Mouse (Mus musculus): ENCODE measurements around the gene Vgll4. TPM values are rescaled to one million over a fixed set of nuclear protein-coding genes. Genes with fewer than 3 reads are reported as not detected.

Vgll4 gene
- polyA plus RNA-seq, 1 experiment from 2014 or later, result 10.0 TPM

DNA sequence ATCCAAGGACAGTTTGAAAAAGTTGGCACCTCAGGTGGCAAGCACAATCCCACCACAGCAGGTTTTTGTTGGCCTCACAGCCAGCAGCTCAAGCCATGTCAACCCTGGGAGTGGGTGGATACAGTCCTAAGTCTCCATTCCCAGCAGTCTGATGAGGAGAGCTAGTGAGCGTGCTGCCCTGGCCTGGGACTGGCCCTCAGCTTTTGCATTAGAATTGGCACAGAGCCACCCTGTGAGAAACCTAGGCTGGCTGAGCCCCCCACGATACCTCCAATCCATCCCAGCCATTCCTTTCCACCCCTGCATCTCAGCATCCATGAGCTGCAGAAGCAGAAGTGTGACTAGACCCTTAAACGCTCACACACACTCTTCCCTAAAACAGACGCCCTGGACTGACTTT, 67.9 kb downstream of the Vgll4 start:
- H3K4me2 ChIP-seq (ENCODE audit: low read depth, low read length), result peak overlapping the region; percentile 50; the same call in 1 of the 2 replicates
- peaks cover 55% of the 10 kb centered on the region for H3K4me1 ChIP-seq (ENCODE audit: control insufficient read depth, low read depth, low read length)
- H3K4me3 ChIP-seq (ENCODE audit: low read depth, low read length), result no peak overlapping the region
- 27% methylated on average over 4 of the region's 4 CpGs for whole genome bisulfite sequencing (ENCODE audit: insufficient replicate concordance)
- peak; percentile 47; the same call in 1 of the 2 replicates for ATAC-seq (ENCODE audit: low read depth)
- H3K9ac ChIP-seq (ENCODE audit: low read depth, low read length), result peak overlapping the region; percentile 24
- no peaks in the 10 kb centered on the region for H3K36me3 ChIP-seq (ENCODE audit: control insufficient read depth, insufficient read depth)
- no peaks in the 10 kb centered on the region for H3K27me3 ChIP-seq (ENCODE audit: control insufficient read depth, insufficient read depth, low read depth, low read length)
- no peaks in the 10 kb centered on the region for H3K9me3 ChIP-seq (replicated peaks; ENCODE audit: control insufficient read depth, low read length)
- peak overlapping the region; percentile 82 for H3K27ac ChIP-seq (ENCODE audit: low read length)

DNA sequence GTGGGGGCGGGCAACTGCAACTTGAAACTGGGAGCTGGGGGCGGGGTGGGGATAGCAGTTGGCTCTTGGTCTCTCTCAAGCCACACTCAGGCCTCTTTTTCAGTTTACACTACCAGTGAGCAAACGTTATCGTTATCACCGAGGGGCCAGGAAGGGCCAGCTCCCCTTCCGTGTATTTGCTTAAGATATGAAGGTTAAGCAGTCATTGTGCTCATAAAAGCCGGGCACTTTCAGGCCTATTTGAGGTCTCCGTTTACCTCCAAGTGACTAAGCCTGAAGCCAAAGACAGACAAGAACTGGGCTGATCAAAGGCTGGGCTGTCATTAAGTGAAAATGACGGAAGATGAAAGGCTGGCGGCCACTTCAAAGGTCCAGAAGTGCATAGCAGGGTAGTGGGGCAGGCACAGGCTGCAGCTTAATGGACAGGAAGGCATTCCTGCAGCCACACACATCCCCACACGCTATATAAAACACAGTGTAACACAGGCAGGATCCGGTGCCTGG, 68.4 kb downstream of the Vgll4 start:
- no peaks in the 10 kb centered on the region for H3K9me3 ChIP-seq (replicated peaks; ENCODE audit: control insufficient read depth, low read length)
- peak overlapping the region; percentile 50 for H3K4me2 ChIP-seq (ENCODE audit: low read depth, low read length)
- H3K9ac ChIP-seq (ENCODE audit: low read depth, low read length), result peak overlapping the region; percentile 24
- ATAC-seq (ENCODE audit: low read depth), result peak; percentile 89
- peak overlapping the region; percentile 82 for H3K27ac ChIP-seq (ENCODE audit: low read length)
- H3K4me1 ChIP-seq (ENCODE audit: control insufficient read depth, low read depth, low read length), result peaks cover 55% of the 10 kb centered on the region
- whole genome bisulfite sequencing (ENCODE audit: insufficient replicate concordance), result 9% methylated on average over 12 of the region's 12 CpGs
- no peaks in the 10 kb centered on the region for H3K27me3 ChIP-seq (ENCODE audit: control insufficient read depth, insufficient read depth, low read depth, low read length)
- no peaks in the 10 kb centered on the region for H3K36me3 ChIP-seq (ENCODE audit: control insufficient read depth, insufficient read depth)
- H3K4me3 ChIP-seq (ENCODE audit: low read depth, low read length), result peak overlapping the region; percentile 11

GRCm38 (mm10) chr6:114900194-114900593, 69.6 kb downstream of the Vgll4 start:
- no peak overlapping the region for H3K9ac ChIP-seq (ENCODE audit: low read depth, low read length)
- H3K27ac ChIP-seq (ENCODE audit: low read length), result peak overlapping the region; percentile 20; the same call in 1 of the 2 replicates
- H3K9me3 ChIP-seq (replicated peaks; ENCODE audit: control insufficient read depth, low read length), result no peaks in the 10 kb centered on the region
- H3K4me3 ChIP-seq (ENCODE audit: low read depth, low read length), result no peak overlapping the region
- H3K36me3 ChIP-seq (ENCODE audit: control insufficient read depth, insufficient read depth), result no peaks in the 10 kb centered on the region
- WGBS (ENCODE audit: insufficient replicate concordance), result 72% methylated on average over 10 of the region's 10 CpGs
- ATAC-seq (ENCODE audit: low read depth), result no peak
- H3K4me2 ChIP-seq (ENCODE audit: low read depth, low read length), result no peak overlapping the region
- peaks cover 44% of the 10 kb centered on the region for H3K4me1 ChIP-seq (ENCODE audit: control insufficient read depth, low read depth, low read length)
- no peaks in the 10 kb centered on the region for H3K27me3 ChIP-seq (ENCODE audit: control insufficient read depth, insufficient read depth, low read depth, low read length)

- Histone ChIP-seq H3K27ac (ENCODE audit: low read length) (no peak overlapping the region), H3K4me1 (ENCODE audit: control insufficient read depth, low read depth, low read length) (peaks cover 42% of the 10 kb centered on the region)
- WGBS (ENCODE audit: insufficient replicate concordance), result 51% methylated on average over 7 of the region's 7 CpGs
Observed at GRCm38 (mm10) chr6:114899652-114900051, 70.1 kb downstream of the Vgll4 start.

DNA sequence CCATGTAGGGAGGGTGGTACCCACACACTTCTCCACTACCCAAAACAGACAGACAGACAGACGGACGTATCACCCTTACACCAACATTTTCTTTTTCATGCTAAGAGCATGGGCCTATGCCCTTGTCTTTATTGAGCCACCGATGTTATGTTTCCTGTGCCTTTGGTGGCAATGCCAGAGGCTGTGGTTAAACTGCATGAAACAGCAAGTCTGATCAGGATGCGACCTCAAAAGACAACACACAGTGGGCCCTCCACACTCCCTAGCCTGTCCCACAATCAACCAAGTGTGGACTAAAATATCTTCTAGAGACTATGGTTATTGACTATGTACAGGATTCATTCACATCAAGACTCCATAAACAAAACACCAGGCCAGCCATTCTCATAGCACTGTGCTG, 70.8 kb downstream of the Vgll4 start:
- H3K27me3 ChIP-seq (ENCODE audit: control insufficient read depth, insufficient read depth, low read depth, low read length), result no peaks in the 10 kb centered on the region
- H3K4me2 ChIP-seq (ENCODE audit: low read depth, low read length), result no peak overlapping the region
- WGBS (ENCODE audit: insufficient replicate concordance), result 37% methylated on average over 4 of the region's 4 CpGs
- H3K27ac ChIP-seq (ENCODE audit: low read length), result no peak overlapping the region
- no peak overlapping the region for H3K4me3 ChIP-seq (ENCODE audit: low read depth, low read length)
- no peak for ATAC-seq (ENCODE audit: low read depth)
- H3K9me3 ChIP-seq (replicated peaks; ENCODE audit: control insufficient read depth, low read length), result no peaks in the 10 kb centered on the region
- H3K9ac ChIP-seq (ENCODE audit: low read depth, low read length), result no peak overlapping the region
- peaks cover 40% of the 10 kb centered on the region for H3K4me1 ChIP-seq (ENCODE audit: control insufficient read depth, low read depth, low read length)
- H3K36me3 ChIP-seq (ENCODE audit: control insufficient read depth, insufficient read depth), result no peaks in the 10 kb centered on the region

More at GRCm38 (mm10) chr6:114899652-114900051, 70.1 kb downstream of the Vgll4 start:
- Histone ChIP-seq H3K4me3 (ENCODE audit: low read depth, low read length) (no peak overlapping the region), H3K4me2 (ENCODE audit: low read depth, low read length) (no peak overlapping the region), H3K36me3 (ENCODE audit: control insufficient read depth, insufficient read depth) (no peaks in the 10 kb centered on the region), H3K9me3 (replicated peaks; ENCODE audit: control insufficient read depth, low read length) (no peaks in the 10 kb centered on the region), H3K9ac (ENCODE audit: low read depth, low read length) (no peak overlapping the region), H3K27me3 (ENCODE audit: control insufficient read depth, insufficient read depth, low read depth, low read length) (no peaks in the 10 kb centered on the region)
- no peak for ATAC-seq (ENCODE audit: low read depth)

DNA sequence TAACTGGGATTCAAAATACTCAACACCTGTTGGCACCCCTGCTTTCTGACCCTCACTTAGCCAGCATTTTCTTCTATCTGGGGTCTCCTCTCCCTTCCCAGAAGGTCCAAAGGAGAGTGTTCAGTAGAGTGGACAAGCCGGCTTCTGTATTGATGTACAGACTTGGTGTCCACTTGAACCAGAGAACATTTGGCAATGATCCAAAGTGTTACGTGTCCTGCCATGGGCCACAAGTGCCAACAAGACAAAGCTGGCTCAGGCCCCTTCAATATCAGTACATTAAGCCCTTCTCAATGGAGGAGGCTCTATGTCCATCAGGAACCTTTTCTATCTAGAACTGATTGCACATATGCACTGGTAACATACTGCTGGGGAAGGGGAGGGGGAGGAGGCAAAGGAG, 73.5 kb downstream of the Vgll4 start:
- Histone ChIP-seq H3K4me2 (ENCODE audit: low read depth, low read length) (no peak overlapping the region), H3K36me3 (ENCODE audit: control insufficient read depth, insufficient read depth) (no peaks in the 10 kb centered on the region), H3K4me1 (ENCODE audit: control insufficient read depth, low read depth, low read length) (peaks cover 36% of the 10 kb centered on the region), H3K27me3 (ENCODE audit: control insufficient read depth, insufficient read depth, low read depth, low read length) (no peaks in the 10 kb centered on the region), H3K4me3 (ENCODE audit: low read depth, low read length) (no peak overlapping the region), H3K27ac (ENCODE audit: low read length) (no peak overlapping the region), H3K9ac (ENCODE audit: low read depth, low read length) (no peak overlapping the region), H3K9me3 (replicated peaks; ENCODE audit: control insufficient read depth, low read length) (no peaks in the 10 kb centered on the region)
- 62% methylated on average over 2 of the region's 2 CpGs for WGBS (ENCODE audit: insufficient replicate concordance)
- ATAC-seq (ENCODE audit: low read depth), result no peak

DNA sequence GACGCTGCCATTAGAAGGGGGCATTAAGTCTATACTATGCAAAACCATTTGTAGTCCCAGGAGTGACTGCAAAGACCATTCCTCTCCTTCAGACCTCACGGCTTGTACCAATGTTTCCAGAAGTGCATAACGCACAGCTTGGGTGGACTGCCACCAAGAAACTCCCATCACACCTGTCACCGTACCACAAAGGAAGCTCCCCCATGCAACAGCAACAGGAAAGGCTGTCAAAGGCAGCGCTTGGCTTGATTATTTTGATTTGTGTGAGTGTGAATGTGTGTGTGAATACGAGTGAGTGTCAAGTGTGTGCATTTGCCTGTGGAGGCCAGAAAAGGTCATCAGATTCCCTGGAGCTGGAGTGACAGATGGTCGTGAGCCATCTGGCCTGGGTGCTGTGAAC, 74.6 kb downstream of the Vgll4 start:
- Histone ChIP-seq H3K9me3 (replicated peaks; ENCODE audit: control insufficient read depth, low read length) (no peaks in the 10 kb centered on the region), H3K9ac (ENCODE audit: low read depth, low read length) (no peak overlapping the region), H3K4me1 (ENCODE audit: control insufficient read depth, low read depth, low read length) (peaks cover 31% of the 10 kb centered on the region), H3K36me3 (ENCODE audit: control insufficient read depth, insufficient read depth) (no peaks in the 10 kb centered on the region), H3K27me3 (ENCODE audit: control insufficient read depth, insufficient read depth, low read depth, low read length) (no peaks in the 10 kb centered on the region), H3K27ac (ENCODE audit: low read length) (no peak overlapping the region), H3K4me3 (ENCODE audit: low read depth, low read length) (no peak overlapping the region), H3K4me2 (ENCODE audit: low read depth, low read length) (no peak overlapping the region)
- ATAC-seq (ENCODE audit: low read depth), result no peak
- 81% methylated on average over 7 of the region's 7 CpGs for WGBS (ENCODE audit: insufficient replicate concordance)

GRCm38 (mm10) chr6:114894548-114895106, 75.2 kb downstream of the Vgll4 start:
- Histone ChIP-seq H3K4me1 (ENCODE audit: control insufficient read depth, low read depth, low read length) (peaks cover 26% of the 10 kb centered on the region), H3K9ac (ENCODE audit: low read depth, low read length) (no peak overlapping the region), H3K4me2 (ENCODE audit: low read depth, low read length) (no peak overlapping the region), H3K4me3 (ENCODE audit: low read depth, low read length) (no peak overlapping the region), H3K36me3 (ENCODE audit: control insufficient read depth, insufficient read depth) (no peaks in the 10 kb centered on the region), H3K27me3 (ENCODE audit: control insufficient read depth, insufficient read depth, low read depth, low read length) (no peaks in the 10 kb centered on the region), H3K9me3 (replicated peaks; ENCODE audit: control insufficient read depth, low read length) (no peaks in the 10 kb centered on the region), H3K27ac (ENCODE audit: low read length) (peak overlapping the region; percentile 65)
- peak; percentile 10; the same call in 1 of the 2 replicates for ATAC-seq (ENCODE audit: low read depth)
- 36% methylated on average over 4 of the region's 4 CpGs for WGBS (ENCODE audit: insufficient replicate concordance)

GRCm38 (mm10) chr6:114893427-114894209, 76.2 kb downstream of the Vgll4 start:
- H3K27me3 ChIP-seq (ENCODE audit: control insufficient read depth, insufficient read depth, low read depth, low read length), result no peaks in the 10 kb centered on the region
- H3K4me1 ChIP-seq (ENCODE audit: control insufficient read depth, low read depth, low read length), result peaks cover 26% of the 10 kb centered on the region
- H3K36me3 ChIP-seq (ENCODE audit: control insufficient read depth, insufficient read depth), result no peaks in the 10 kb centered on the region
- peak overlapping the region; percentile 65 for H3K27ac ChIP-seq (ENCODE audit: low read length)
- ATAC-seq (ENCODE audit: low read depth), result peak; percentile 89
- no peaks in the 10 kb centered on the region for H3K9me3 ChIP-seq (replicated peaks; ENCODE audit: control insufficient read depth, low read length)
- WGBS (ENCODE audit: insufficient replicate concordance), result 26% methylated on average over 20 of the region's 20 CpGs
- H3K4me2 ChIP-seq (ENCODE audit: low read depth, low read length), result peak overlapping the region; percentile 26; the same call in 1 of the 2 replicates
- no peak overlapping the region for H3K4me3 ChIP-seq (ENCODE audit: low read depth, low read length)
- no peak overlapping the region for H3K9ac ChIP-seq (ENCODE audit: low read depth, low read length)
